Mouse (Mus musculus): ENCODE data around the gene Cisd1. TPM values are rescaled to one million over a fixed set of nuclear protein-coding genes. Genes with fewer than 3 reads are reported as not detected.
A peak's percentile ranks its signal among the peaks of the same experiment; 100 is the strongest.

Gene Cisd1
- polyA plus RNA-seq, 1 experiment from 2014 or later = 281 TPM

GRCm38 (mm10) chr10:71327386-71327785 is 17.4 kb downstream of the Cisd1 start:
- no peaks in the 10 kb centered on the region for H3K9me3 ChIP-seq (ENCODE audit: control insufficient read depth, low read length)
- H3K27ac ChIP-seq (replicated peaks; ENCODE audit: low read depth, low read length) = no peak overlapping the region
- peaks cover 21% of the 10 kb centered on the region for H3K36me3 ChIP-seq (ENCODE audit: control insufficient read depth, insufficient read depth, low read length)
- no peak overlapping the region for H3K9ac ChIP-seq (replicated peaks; ENCODE audit: low read length)
- H3K27me3 ChIP-seq (ENCODE audit: control insufficient read depth, insufficient read depth, low read length) = no peaks in the 10 kb centered on the region
- WGBS = 82% methylated on average over 10 of the region's 10 CpGs
- ATAC-seq (ENCODE audit: low FRiP score, low TSS enrichment) (no peak), DNase-seq (no peak)
- H3K4me3 ChIP-seq (replicated peaks; ENCODE audit: low read depth, low read length) = no peak overlapping the region
- H3K4me1 ChIP-seq (ENCODE audit: control insufficient read depth, insufficient read depth, low read length) = no peaks in the 10 kb centered on the region
- H3K4me2 ChIP-seq (ENCODE audit: low read length) = no peak overlapping the region

GRCm38 (mm10) chr10:71326789-71327188 is 18.0 kb downstream of the Cisd1 start:
- Histone ChIP-seq H3K27ac (replicated peaks; ENCODE audit: low read depth, low read length) (no peak overlapping the region), H3K4me1 (ENCODE audit: control insufficient read depth, insufficient read depth, low read length) (no peaks in the 10 kb centered on the region), H3K9ac (replicated peaks; ENCODE audit: low read length) (no peak overlapping the region), H3K4me3 (replicated peaks; ENCODE audit: low read depth, low read length) (no peak overlapping the region), H3K4me2 (ENCODE audit: low read length) (no peak overlapping the region), H3K36me3 (ENCODE audit: control insufficient read depth, insufficient read depth, low read length) (peaks cover 20% of the 10 kb centered on the region), H3K27me3 (ENCODE audit: control insufficient read depth, insufficient read depth, low read length) (no peaks in the 10 kb centered on the region), H3K9me3 (ENCODE audit: control insufficient read depth, low read length) (no peaks in the 10 kb centered on the region)
- 0 out of 2 replicates have a peak, but pooled peaks have one; percentile 17 for ATAC-seq (ENCODE audit: low FRiP score, low TSS enrichment)
- WGBS = 16% methylated on average over 7 of the region's 7 CpGs
- peak; percentile 88 for DNase-seq

GRCm38 (mm10) chr10:71326123-71326522 is 18.6 kb downstream of the Cisd1 start:
- H3K4me1 ChIP-seq (ENCODE audit: control insufficient read depth, insufficient read depth, low read length) = no peaks in the 10 kb centered on the region
- no peak overlapping the region for H3K27ac ChIP-seq (replicated peaks; ENCODE audit: low read depth, low read length)
- no peak overlapping the region for H3K4me2 ChIP-seq (ENCODE audit: low read length)
- H3K9ac ChIP-seq (replicated peaks; ENCODE audit: low read length) = no peak overlapping the region
- DNase-seq = no peak
- H3K4me3 ChIP-seq (replicated peaks; ENCODE audit: low read depth, low read length) = no peak overlapping the region
- H3K9me3 ChIP-seq (ENCODE audit: control insufficient read depth, low read length) = no peaks in the 10 kb centered on the region
- no peak for ATAC-seq (ENCODE audit: low FRiP score, low TSS enrichment)
- 81% methylated on average over 7 of the region's 7 CpGs for WGBS
- peaks cover 17% of the 10 kb centered on the region for H3K36me3 ChIP-seq (ENCODE audit: control insufficient read depth, insufficient read depth, low read length)
- H3K27me3 ChIP-seq (ENCODE audit: control insufficient read depth, insufficient read depth, low read length) = no peaks in the 10 kb centered on the region

GRCm38 (mm10) chr10:71323669-71324068 is 21.1 kb downstream of the Cisd1 start:
- no peak for DNase-seq

GRCm38 (mm10) chr10:71316497-71316896 is 28.3 kb downstream of the Cisd1 start:
- Histone ChIP-seq H3K4me3 (replicated peaks; ENCODE audit: low read depth, low read length) (no peak overlapping the region), H3K27ac (replicated peaks; ENCODE audit: low read depth, low read length) (no peak overlapping the region), H3K27me3 (ENCODE audit: control insufficient read depth, insufficient read depth, low read length) (no peaks in the 10 kb centered on the region), H3K9ac (replicated peaks; ENCODE audit: low read length) (no peak overlapping the region), H3K36me3 (ENCODE audit: control insufficient read depth, insufficient read depth, low read length) (no peaks in the 10 kb centered on the region), H3K4me1 (ENCODE audit: control insufficient read depth, insufficient read depth, low read length) (no peaks in the 10 kb centered on the region), H3K9me3 (ENCODE audit: control insufficient read depth, low read length) (no peaks in the 10 kb centered on the region), H3K4me2 (ENCODE audit: low read length) (no peak overlapping the region)
- 68% methylated on average over 7 of the region's 7 CpGs for WGBS
- ATAC-seq (ENCODE audit: low FRiP score, low TSS enrichment) (no peak), DNase-seq (no peak)

More at GRCm38 (mm10) chr10:71323669-71324068, 21.1 kb downstream of the Cisd1 start:
- Histone ChIP-seq H3K4me2 (ENCODE audit: low read length) (no peak overlapping the region), H3K9me3 (ENCODE audit: control insufficient read depth, low read length) (no peaks in the 10 kb centered on the region), H3K4me1 (ENCODE audit: control insufficient read depth, insufficient read depth, low read length) (no peaks in the 10 kb centered on the region), H3K27me3 (ENCODE audit: control insufficient read depth, insufficient read depth, low read length) (no peaks in the 10 kb centered on the region), H3K27ac (replicated peaks; ENCODE audit: low read depth, low read length) (no peak overlapping the region), H3K9ac (replicated peaks; ENCODE audit: low read length) (no peak overlapping the region), H3K4me3 (replicated peaks; ENCODE audit: low read depth, low read length) (no peak overlapping the region), H3K36me3 (ENCODE audit: control insufficient read depth, insufficient read depth, low read length) (no peaks in the 10 kb centered on the region)
- WGBS = 94% methylated on average over 8 of the region's 8 CpGs
- no peak for ATAC-seq (ENCODE audit: low FRiP score, low TSS enrichment)

GRCm38 (mm10) chr10:71316056-71316455 is 28.7 kb downstream of the Cisd1 start:
- Histone ChIP-seq H3K9ac (replicated peaks; ENCODE audit: low read length) (no peak overlapping the region), H3K9me3 (ENCODE audit: control insufficient read depth, low read length) (no peaks in the 10 kb centered on the region), H3K27ac (replicated peaks; ENCODE audit: low read depth, low read length) (no peak overlapping the region), H3K4me2 (ENCODE audit: low read length) (no peak overlapping the region), H3K36me3 (ENCODE audit: control insufficient read depth, insufficient read depth, low read length) (no peaks in the 10 kb centered on the region), H3K4me3 (replicated peaks; ENCODE audit: low read depth, low read length) (no peak overlapping the region), H3K27me3 (ENCODE audit: control insufficient read depth, insufficient read depth, low read length) (no peaks in the 10 kb centered on the region), H3K4me1 (ENCODE audit: control insufficient read depth, insufficient read depth, low read length) (no peaks in the 10 kb centered on the region)
- DNase-seq = no peak
- ATAC-seq (ENCODE audit: low FRiP score, low TSS enrichment) = no peak
- 80% methylated on average over 11 of the region's 11 CpGs for WGBS

GRCm38 (mm10) chr10:71314596-71314995 is 30.2 kb downstream of the Cisd1 start:
- H3K4me1 ChIP-seq (ENCODE audit: control insufficient read depth, insufficient read depth, low read length) = no peaks in the 10 kb centered on the region
- WGBS = 87% methylated on average over 3 of the region's 3 CpGs
- no peaks in the 10 kb centered on the region for H3K36me3 ChIP-seq (ENCODE audit: control insufficient read depth, insufficient read depth, low read length)
- no peak overlapping the region for H3K27ac ChIP-seq (replicated peaks; ENCODE audit: low read depth, low read length)
- H3K4me3 ChIP-seq (replicated peaks; ENCODE audit: low read depth, low read length) = no peak overlapping the region
- no peaks in the 10 kb centered on the region for H3K9me3 ChIP-seq (ENCODE audit: control insufficient read depth, low read length)
- DNase-seq (no peak), ATAC-seq (ENCODE audit: low FRiP score, low TSS enrichment) (no peak)
- no peaks in the 10 kb centered on the region for H3K27me3 ChIP-seq (ENCODE audit: control insufficient read depth, insufficient read depth, low read length)
- no peak overlapping the region for H3K4me2 ChIP-seq (ENCODE audit: low read length)
- no peak overlapping the region for H3K9ac ChIP-seq (replicated peaks; ENCODE audit: low read length)

- Histone ChIP-seq H3K9ac (replicated peaks; ENCODE audit: low read length) (no peak overlapping the region), H3K27me3 (ENCODE audit: control insufficient read depth, insufficient read depth, low read length) (no peaks in the 10 kb centered on the region), H3K4me2 (ENCODE audit: low read length) (no peak overlapping the region), H3K4me3 (replicated peaks; ENCODE audit: low read depth, low read length) (no peak overlapping the region), H3K9me3 (ENCODE audit: control insufficient read depth, low read length) (no peaks in the 10 kb centered on the region), H3K27ac (replicated peaks; ENCODE audit: low read depth, low read length) (no peak overlapping the region), H3K36me3 (ENCODE audit: control insufficient read depth, insufficient read depth, low read length) (no peaks in the 10 kb centered on the region), H3K4me1 (ENCODE audit: control insufficient read depth, insufficient read depth, low read length) (no peaks in the 10 kb centered on the region)
- 30% methylated on average over 3 of the region's 3 CpGs for WGBS
- DNase-seq (no peak), ATAC-seq (ENCODE audit: low FRiP score, low TSS enrichment) (no peak)
These were observed 34.5 kb downstream of the Cisd1 start for GRCm38 (mm10) chr10:71310288-71310687.

- no peaks in the 10 kb centered on the region for H3K36me3 ChIP-seq (ENCODE audit: control insufficient read depth, insufficient read depth, low read length)
- H3K4me1 ChIP-seq (ENCODE audit: control insufficient read depth, insufficient read depth, low read length) = no peaks in the 10 kb centered on the region
- no peak overlapping the region for H3K27ac ChIP-seq (replicated peaks; ENCODE audit: low read depth, low read length)
- no peak overlapping the region for H3K9ac ChIP-seq (replicated peaks; ENCODE audit: low read length)
- DNase-seq (no peak), ATAC-seq (ENCODE audit: low FRiP score, low TSS enrichment) (no peak)
- no peaks in the 10 kb centered on the region for H3K9me3 ChIP-seq (ENCODE audit: control insufficient read depth, low read length)
- 94% methylated on average over 5 of the region's 5 CpGs for WGBS
- no peak overlapping the region for H3K4me2 ChIP-seq (ENCODE audit: low read length)
- no peak overlapping the region for H3K4me3 ChIP-seq (replicated peaks; ENCODE audit: low read depth, low read length)
- no peaks in the 10 kb centered on the region for H3K27me3 ChIP-seq (ENCODE audit: control insufficient read depth, insufficient read depth, low read length)
These were observed 36.6 kb downstream of the Cisd1 start for GRCm38 (mm10) chr10:71308199-71308598.

Data from midbrain, embryonic 14.5 days (tissue).